Mouse (Mus musculus) myocyte (in vitro differentiated cells): ENCODE results near the gene Rdm1.

Source experiments
- MYOD1 ChIP-seq, 3 experiments: IDR thresholded peaks; one replicate each; pipeline ENCODE4 v1.6.1; 2011; ENCODE audit warnings: control low read depth in 2 of 3, low read depth in 2 of 3, mild to moderate bottlenecking in 2 of 3, moderate library complexity in 1 of 3; ENCODE audit not compliant: insufficient read length in 2 of 3, control insufficient read depth in 1 of 3
- SRF ChIP-seq: IDR thresholded peaks from one replicate; pipeline ENCODE4 v1.6.1; 2011; ENCODE audit warnings: low read depth; ENCODE audit not compliant: control insufficient read depth, insufficient read length
- TCF3 ChIP-seq: IDR thresholded peaks from one replicate; pipeline ENCODE4 v1.6.1; 2011; ENCODE audit warnings: low read depth, control low read depth; ENCODE audit not compliant: insufficient read length
- USF1 ChIP-seq: IDR thresholded peaks from one replicate; pipeline ENCODE4 v1.6.1; 2011; ENCODE audit warnings: low read depth, mild to moderate bottlenecking, control low read depth, moderate library complexity

DNA sequence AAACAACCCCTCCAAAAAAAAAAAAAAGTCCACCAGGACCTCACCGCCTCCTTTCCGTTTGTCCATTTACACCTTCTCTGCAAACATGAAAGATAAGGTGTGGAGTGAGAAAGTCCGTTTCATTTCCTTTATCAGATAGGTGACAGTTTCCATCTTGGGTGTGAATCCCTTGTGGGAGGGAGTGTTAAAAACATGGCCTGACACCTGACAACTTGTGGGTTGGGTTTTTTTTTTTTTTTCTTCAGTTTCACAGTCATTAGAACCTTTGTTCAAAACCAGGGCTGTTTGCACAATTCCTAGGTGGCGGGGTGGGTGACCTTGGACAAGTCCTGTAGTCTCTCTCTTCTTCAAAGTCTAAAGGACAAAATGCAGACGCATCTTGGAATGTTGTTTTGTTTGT, 34.8 kb downstream of the Rdm1 start:
- TF ChIP-seq MYOD1 (IDR thresholded peaks at IDR 0.05; ENCODE audit: control insufficient read depth in 1 of 3, insufficient read length in 2 of 3, low read depth in 2 of 3) (no peak), SRF (no peak), USF1 (no peak), TCF3 (no peak)
